7 mouse cellular contexts compared by ENCODE assay signal in the genomic region with DNA sequence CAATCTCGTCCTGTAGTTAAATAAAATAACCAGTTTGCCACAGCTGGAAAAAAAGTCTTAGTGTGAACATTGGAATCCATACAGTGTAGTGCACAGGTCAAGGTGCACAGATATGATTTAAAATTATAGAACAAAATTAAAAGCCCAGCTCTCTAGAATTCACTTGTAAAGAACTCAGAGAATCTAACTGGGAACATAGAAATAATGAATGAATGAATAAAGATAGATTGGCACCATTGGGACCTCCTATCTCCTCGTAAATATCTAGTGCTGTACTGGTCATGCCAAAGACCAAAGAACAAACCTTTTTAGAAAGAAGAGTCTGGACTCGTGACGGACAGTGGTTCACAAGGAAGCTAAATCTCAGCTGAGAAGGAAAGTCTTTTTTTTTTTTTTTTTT. TPM values are rescaled to one million over a fixed set of nuclear protein-coding genes. Genes with fewer than 3 reads are reported as not detected.
DNase-seq lines count a peak whose midpoint lies in the region; ATAC-seq and TF ChIP-seq lines count a peak whose summit lies in the region.

A gene (minus strand): TSS at position 101 of the 400 bp plus-strand sequence.

- H3K4me3 ChIP-seq in lung, adult 2 months (replicated peaks; ENCODE audit: extremely low read depth, low read depth, low read length), result peak within 1 kb of the TSS; percentile 76
- H3K4me3 ChIP-seq in embryonic fibroblast, embryonic 13.5 days (ENCODE audit: insufficient read depth, low read length), result peak within 1 kb of the TSS; percentile 69
- peak within 1 kb of the TSS; percentile 84 for H3K4me3 ChIP-seq in limb, embryonic 11.5 days (ENCODE audit: low read depth, low read length)

- 78% methylated on average over 4 of the region's 4 CpGs for WGBS in lung, adult 2 months
- 79% methylated on average over 4 of the region's 4 CpGs for WGBS in limb, embryonic 11.5 days

- no peak for DNase-seq in lung, adult 2 months
- no peak for DNase-seq in lung, postnatal 14 days
- DNase-seq in limb, embryonic 11.5 days (ENCODE audit: low spot score), result no peak
- DNase-seq in layer of hippocampus, adult 9-10 months (ENCODE audit: low spot score), result no peak
- DNase-seq in adrenal gland, adult 2 months, result no peak

- H3K9ac ChIP-seq in limb, embryonic 11.5 days (ENCODE audit: low read length), result peak within 1 kb of the TSS; percentile 87

- no peaks in the 10 kb centered on the region for H3K9me3 ChIP-seq in limb, embryonic 11.5 days (ENCODE audit: control insufficient read depth, low read length)

- TF ChIP-seq CTCF in lung, adult 2 months (IDR thresholded peaks at IDR 0.05; ENCODE audit: insufficient read depth, low read length), result no peak
- TF ChIP-seq CTCF in embryonic fibroblast, embryonic 13.5 days (IDR thresholded peaks at IDR 0.05; ENCODE audit: borderline replicate concordance, insufficient read depth, low read length), result no peak

- no peaks in the 10 kb centered on the region for H3K27me3 ChIP-seq in limb, embryonic 11.5 days (ENCODE audit: control insufficient read depth, insufficient read depth, low read length)

- no peaks in the 10 kb centered on the region for H3K36me3 ChIP-seq in limb, embryonic 11.5 days (ENCODE audit: control insufficient read depth, insufficient read depth, low read length)

- no peak for TF ChIP-seq POLR2A in lung, adult 2 months (IDR thresholded peaks at IDR 0.05; ENCODE audit: borderline replicate concordance, extremely low read depth, low read depth, low read length)
- no peak for TF ChIP-seq POLR2A in embryonic fibroblast, embryonic 13.5 days (IDR thresholded peaks at IDR 0.05; ENCODE audit: low read depth, low read length)

- peak within 1 kb of the TSS; percentile 46 for H3K4me2 ChIP-seq in limb, embryonic 11.5 days (ENCODE audit: low read depth, severe bottlenecking)

- ATAC-seq in limb, embryonic 11.5 days (ENCODE audit: insufficient number of reproducible peaks, low FRiP score, low TSS enrichment, low read depth), result no peak
- no peak for ATAC-seq in neutrophil, adult 5-6 weeks (ENCODE audit: extremely low read depth, insufficient number of reproducible peaks, low FRiP score, poor library complexity, severe bottlenecking)

- H3K27ac ChIP-seq in embryonic fibroblast, embryonic 13.5 days (ENCODE audit: insufficient read depth, low read length), result peak within 1 kb of the TSS; percentile 66
- peak within 1 kb of the TSS; percentile 68 for H3K27ac ChIP-seq in limb, embryonic 11.5 days (replicated peaks; ENCODE audit: low read depth, low read length)

- peaks cover 3% of the 10 kb centered on the region; the same call in 1 of the 2 replicates for H3K4me1 ChIP-seq in lung, adult 2 months (ENCODE audit: control insufficient read depth, insufficient read depth, low read length)
- H3K4me1 ChIP-seq in embryonic fibroblast, embryonic 13.5 days (ENCODE audit: control insufficient read depth, insufficient read depth, low read length), result peaks cover 3% of the 10 kb centered on the region; the same call in 1 of the 2 replicates
- H3K4me1 ChIP-seq in limb, embryonic 11.5 days (ENCODE audit: control insufficient read depth, insufficient read depth, low read length), result 0 out of 2 replicates have a peak, but pooled peaks cover 3% of the 10 kb centered on the region

RNA-seq across cellular contexts. Expression of the gene that starts here (rescaled TPM):
- 3.0 and 4.5 TPM in 2 replicates for polyA plus RNA-seq in lung, adult 2 months (2012; rRNA removed)
- polyA plus RNA-seq in embryonic fibroblast, embryonic 13.5 days (2011; ENCODE audit: insufficient read length, low read depth, missing spikeins), result 5.6 and 7.6 TPM in 2 replicates
- polyA plus RNA-seq in limb, embryonic 11.5 days (2014; fragmentation: Nextera tagmentation; extraction: Ambion mirVana), result 18.7 and 20.0 TPM in 2 replicates
- 17.6 and 17.7 TPM in 2 replicates for total RNA-seq in neutrophil, adult 5-6 weeks (2017)
- total RNA-seq in adrenal gland, adult 2 months (2021), result 1 to 10 TPM; 9.0 to 9.3 TPM
- polyA plus RNA-seq in adrenal gland, adult 2 months (2012; rRNA removed), result 0.66 and 0.75 TPM in 2 replicates
